Mouse (Mus musculus) kidney, postnatal 14 days (tissue): ENCODE data around the gene Sema3b.

ENCODE experiments used
- DNase-seq: peaks from one replicate; pipeline ENCODE4 v3.0.0; 2022; ENCODE audit warnings: mixed read lengths

Gene Sema3b

GRCm38 (mm10) chr9:107612191-107612944 is 3.3 kb upstream of the Sema3b start:
- peak; percentile 99 for DNase-seq

GRCm38 (mm10) chr9:107611456-107612190 is 2.6 kb upstream of the Sema3b start:
- no peak for DNase-seq

- no peak for DNase-seq
These were observed 403 bp upstream of the Sema3b start for GRCm38 (mm10) chr9:107609433-107609830.

GRCm38 (mm10) chr9:107607653-107608245 is 1.3 kb downstream of the Sema3b start:
- no peak for DNase-seq

GRCm38 (mm10) chr9:107607036-107607435 is 2.0 kb downstream of the Sema3b start:
- DNase-seq = no peak

GRCm38 (mm10) chr9:107606591-107606990 is 2.4 kb downstream of the Sema3b start:
- peak; percentile 78 for DNase-seq

- DNase-seq = peak; percentile 80
These were observed 3.9 kb downstream of the Sema3b start for GRCm38 (mm10) chr9:107605041-107605661.

- no peak for DNase-seq
These were observed 5.8 kb downstream of the Sema3b start for GRCm38 (mm10) chr9:107603251-107603650.

GRCm38 (mm10) chr9:107602068-107602648 is 6.9 kb downstream of the Sema3b start:
- DNase-seq = peak; percentile 93

GRCm38 (mm10) chr9:107601275-107601674 is 7.8 kb downstream of the Sema3b start:
- DNase-seq = no peak

- no peak for DNase-seq
These were observed 8.3 kb downstream of the Sema3b start for GRCm38 (mm10) chr9:107600745-107601144.

GRCm38 (mm10) chr9:107599842-107600241 is 9.2 kb downstream of the Sema3b start:
- no peak for DNase-seq

- DNase-seq = no peak
These were observed 9.6 kb downstream of the Sema3b start for GRCm38 (mm10) chr9:107599433-107599832.

- DNase-seq = no peak
These were observed 10.6 kb downstream of the Sema3b start for GRCm38 (mm10) chr9:107598385-107598784.

GRCm38 (mm10) chr9:107596619-107597569 is 12.1 kb downstream of the Sema3b start:
- DNase-seq = no peak

- DNase-seq = no peak
These were observed 14.6 kb downstream of the Sema3b start for GRCm38 (mm10) chr9:107594281-107595062.

GRCm38 (mm10) chr9:107593101-107593976 is 15.7 kb downstream of the Sema3b start:
- peak; percentile 77 for DNase-seq

- DNase-seq = no peak
These were observed 18.3 kb downstream of the Sema3b start for GRCm38 (mm10) chr9:107590773-107591060.

- DNase-seq = peak; percentile 59
These were observed 18.8 kb downstream of the Sema3b start for GRCm38 (mm10) chr9:107590058-107590772.
